Mouse (Mus musculus): ENCODE data around the gene Serpinf1. TPM values are rescaled to one million over a fixed set of nuclear protein-coding genes. Genes with fewer than 3 reads are reported as not detected.

Gene Serpinf1
- polyA plus RNA-seq, 1 experiment from 2014 or later = 87.0 TPM

- H3K36me3 ChIP-seq (ENCODE audit: control insufficient read depth, insufficient read depth, low read length) = peaks cover 5% of the 10 kb centered on the region; the same call in 1 of the 2 replicates
- no peaks in the 10 kb centered on the region for H3K9me3 ChIP-seq (ENCODE audit: control insufficient read depth, low read length)
- H3K9ac ChIP-seq (ENCODE audit: low read length) = no peak overlapping the region; the same call in 1 of the 2 replicates
- no peak for DNase-seq (ENCODE audit: low spot score)
- 86% methylated on average over 15 of the region's 15 CpGs for WGBS
- H3K27me3 ChIP-seq (ENCODE audit: control insufficient read depth, insufficient read depth, low read length) = no peaks in the 10 kb centered on the region
- H3K4me1 ChIP-seq (ENCODE audit: control insufficient read depth, insufficient read depth, low read length) = peaks cover 7% of the 10 kb centered on the region
- no peak overlapping the region for H3K4me3 ChIP-seq (ENCODE audit: low read depth, low read length)
- no peak overlapping the region for H3K27ac ChIP-seq (ENCODE audit: low read depth, low read length)
- no peak overlapping the region for H3K4me2 ChIP-seq (ENCODE audit: low read depth)
- ATAC-seq (ENCODE audit: insufficient read depth, low FRiP score, low TSS enrichment) = no peak
Observed at GRCm38 (mm10) chr11:75450936-75451335, 28.4 kb upstream of the Serpinf1 start.

- no peak overlapping the region for H3K4me3 ChIP-seq (ENCODE audit: low read depth, low read length)
- no peak overlapping the region for H3K27ac ChIP-seq (ENCODE audit: low read depth, low read length)
- peaks cover 7% of the 10 kb centered on the region for H3K4me1 ChIP-seq (ENCODE audit: control insufficient read depth, insufficient read depth, low read length)
- H3K9me3 ChIP-seq (ENCODE audit: control insufficient read depth, low read length) = no peaks in the 10 kb centered on the region
- no peak for DNase-seq (ENCODE audit: low spot score)
- no peak overlapping the region for H3K4me2 ChIP-seq (ENCODE audit: low read depth)
- no peak overlapping the region; the same call in 1 of the 2 replicates for H3K9ac ChIP-seq (ENCODE audit: low read length)
- WGBS = 90% methylated on average over 8 of the region's 8 CpGs
- ATAC-seq (ENCODE audit: insufficient read depth, low FRiP score, low TSS enrichment) = no peak
- H3K36me3 ChIP-seq (ENCODE audit: control insufficient read depth, insufficient read depth, low read length) = peaks cover 5% of the 10 kb centered on the region; the same call in 1 of the 2 replicates
- H3K27me3 ChIP-seq (ENCODE audit: control insufficient read depth, insufficient read depth, low read length) = no peaks in the 10 kb centered on the region
Observed at GRCm38 (mm10) chr11:75450304-75450908, 27.9 kb upstream of the Serpinf1 start.

DNA sequence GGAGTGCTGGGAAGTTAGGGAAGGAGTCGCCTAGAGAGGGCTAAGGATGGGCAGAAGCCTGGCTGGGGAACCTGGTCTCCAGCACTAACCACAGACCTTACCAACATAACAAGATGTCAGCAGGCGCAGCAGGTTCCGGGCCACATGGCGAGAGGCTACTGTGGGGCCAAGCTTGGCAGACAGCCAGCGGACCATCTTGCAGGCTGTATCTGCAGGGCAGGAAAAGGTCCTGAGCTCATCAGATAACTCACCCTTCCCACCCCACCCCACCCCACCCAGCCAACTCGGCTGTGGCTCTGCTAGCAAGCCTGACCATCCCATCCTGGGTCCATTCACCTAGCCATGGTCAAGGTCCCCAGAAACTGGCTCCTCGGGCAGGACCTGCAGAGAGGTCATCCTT lies 27.2 kb upstream of the Serpinf1 start:
- ATAC-seq (ENCODE audit: insufficient read depth, low FRiP score, low TSS enrichment) (no peak), DNase-seq (ENCODE audit: low spot score) (no peak)
- peaks cover 5% of the 10 kb centered on the region; the same call in 1 of the 2 replicates for H3K36me3 ChIP-seq (ENCODE audit: control insufficient read depth, insufficient read depth, low read length)
- peaks cover 7% of the 10 kb centered on the region for H3K4me1 ChIP-seq (ENCODE audit: control insufficient read depth, insufficient read depth, low read length)
- 86% methylated on average over 7 of the region's 7 CpGs for WGBS
- H3K27ac ChIP-seq (ENCODE audit: low read depth, low read length) = no peak overlapping the region
- H3K9me3 ChIP-seq (ENCODE audit: control insufficient read depth, low read length) = no peaks in the 10 kb centered on the region
- no peaks in the 10 kb centered on the region for H3K27me3 ChIP-seq (ENCODE audit: control insufficient read depth, insufficient read depth, low read length)
- no peak overlapping the region for H3K4me2 ChIP-seq (ENCODE audit: low read depth)
- no peak overlapping the region for H3K4me3 ChIP-seq (ENCODE audit: low read depth, low read length)
- H3K9ac ChIP-seq (ENCODE audit: low read length) = no peak overlapping the region

DNA sequence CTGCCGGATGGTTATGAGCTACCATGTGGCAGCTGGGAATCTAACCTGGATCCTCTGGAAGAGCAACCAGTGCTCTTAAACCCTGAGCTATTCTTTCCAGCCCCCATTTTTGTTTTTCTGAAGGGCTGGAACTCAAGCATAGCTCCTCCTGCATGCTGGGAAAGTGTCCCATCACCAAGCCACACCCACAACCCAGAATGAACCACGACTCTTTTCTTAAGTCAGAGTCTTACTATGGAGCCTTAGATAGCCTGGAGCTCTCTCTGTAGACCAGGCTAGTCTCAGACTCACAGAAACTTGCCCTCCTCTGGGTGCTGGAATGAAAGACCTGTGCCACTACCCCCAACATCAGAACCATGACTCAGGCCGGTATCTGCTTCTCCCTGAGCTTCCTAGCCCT lies 26.1 kb upstream of the Serpinf1 start:
- Histone ChIP-seq H3K27ac (ENCODE audit: low read depth, low read length) (no peak overlapping the region), H3K4me3 (ENCODE audit: low read depth, low read length) (no peak overlapping the region), H3K9me3 (ENCODE audit: control insufficient read depth, low read length) (no peaks in the 10 kb centered on the region), H3K4me1 (ENCODE audit: control insufficient read depth, insufficient read depth, low read length) (peaks cover 3% of the 10 kb centered on the region; the same call in 1 of the 2 replicates), H3K27me3 (ENCODE audit: control insufficient read depth, insufficient read depth, low read length) (no peaks in the 10 kb centered on the region), H3K4me2 (ENCODE audit: low read depth) (no peak overlapping the region), H3K36me3 (ENCODE audit: control insufficient read depth, insufficient read depth, low read length) (peaks cover 5% of the 10 kb centered on the region; the same call in 1 of the 2 replicates), H3K9ac (ENCODE audit: low read length) (no peak overlapping the region)
- 83% methylated on average over 3 of the region's 3 CpGs for WGBS
- no peak for DNase-seq (ENCODE audit: low spot score)
- no peak for ATAC-seq (ENCODE audit: insufficient read depth, low FRiP score, low TSS enrichment)

GRCm38 (mm10) chr11:75443711-75444110 lies 21.2 kb upstream of the Serpinf1 start:
- Histone ChIP-seq H3K4me1 (ENCODE audit: control insufficient read depth, insufficient read depth, low read length) (no peaks in the 10 kb centered on the region), H3K36me3 (ENCODE audit: control insufficient read depth, insufficient read depth, low read length) (peaks cover 5% of the 10 kb centered on the region; the same call in 1 of the 2 replicates), H3K9ac (ENCODE audit: low read length) (no peak overlapping the region), H3K27me3 (ENCODE audit: control insufficient read depth, insufficient read depth, low read length) (no peaks in the 10 kb centered on the region), H3K4me3 (ENCODE audit: low read depth, low read length) (no peak overlapping the region), H3K27ac (ENCODE audit: low read depth, low read length) (no peak overlapping the region), H3K9me3 (ENCODE audit: control insufficient read depth, low read length) (no peaks in the 10 kb centered on the region), H3K4me2 (ENCODE audit: low read depth) (no peak overlapping the region)
- DNase-seq (ENCODE audit: low spot score) = no peak
- no peak for ATAC-seq (ENCODE audit: insufficient read depth, low FRiP score, low TSS enrichment)
- 19% methylated on average over 8 of the region's 8 CpGs for WGBS

GRCm38 (mm10) chr11:75441601-75442000 lies 19.1 kb upstream of the Serpinf1 start:
- WGBS = 92% methylated on average over 16 of the region's 16 CpGs

GRCm38 (mm10) chr11:75441034-75441433 lies 18.5 kb upstream of the Serpinf1 start:
- H3K9ac ChIP-seq (ENCODE audit: low read length) = no peak overlapping the region
- H3K27me3 ChIP-seq (ENCODE audit: control insufficient read depth, insufficient read depth, low read length) = no peaks in the 10 kb centered on the region
- H3K4me2 ChIP-seq (ENCODE audit: low read depth) = no peak overlapping the region
- H3K27ac ChIP-seq (ENCODE audit: low read depth, low read length) = no peak overlapping the region
- no peaks in the 10 kb centered on the region for H3K9me3 ChIP-seq (ENCODE audit: control insufficient read depth, low read length)
- ATAC-seq (ENCODE audit: insufficient read depth, low FRiP score, low TSS enrichment) (no peak), DNase-seq (ENCODE audit: low spot score) (no peak)
- H3K4me1 ChIP-seq (ENCODE audit: control insufficient read depth, insufficient read depth, low read length) = no peaks in the 10 kb centered on the region
- H3K36me3 ChIP-seq (ENCODE audit: control insufficient read depth, insufficient read depth, low read length) = no peaks in the 10 kb centered on the region
- no peak overlapping the region for H3K4me3 ChIP-seq (ENCODE audit: low read depth, low read length)
- 77% methylated on average over 7 of the region's 7 CpGs for WGBS

More at GRCm38 (mm10) chr11:75441601-75442000, 19.1 kb upstream of the Serpinf1 start:
- H3K27ac ChIP-seq (ENCODE audit: low read depth, low read length) = no peak overlapping the region
- no peak overlapping the region for H3K4me2 ChIP-seq (ENCODE audit: low read depth)
- H3K27me3 ChIP-seq (ENCODE audit: control insufficient read depth, insufficient read depth, low read length) = no peaks in the 10 kb centered on the region
- H3K36me3 ChIP-seq (ENCODE audit: control insufficient read depth, insufficient read depth, low read length) = no peaks in the 10 kb centered on the region
- H3K4me3 ChIP-seq (ENCODE audit: low read depth, low read length) = no peak overlapping the region
- H3K9me3 ChIP-seq (ENCODE audit: control insufficient read depth, low read length) = no peaks in the 10 kb centered on the region
- ATAC-seq (ENCODE audit: insufficient read depth, low FRiP score, low TSS enrichment) (no peak), DNase-seq (ENCODE audit: low spot score) (no peak)
- H3K9ac ChIP-seq (ENCODE audit: low read length) = no peak overlapping the region
- no peaks in the 10 kb centered on the region for H3K4me1 ChIP-seq (ENCODE audit: control insufficient read depth, insufficient read depth, low read length)

DNA sequence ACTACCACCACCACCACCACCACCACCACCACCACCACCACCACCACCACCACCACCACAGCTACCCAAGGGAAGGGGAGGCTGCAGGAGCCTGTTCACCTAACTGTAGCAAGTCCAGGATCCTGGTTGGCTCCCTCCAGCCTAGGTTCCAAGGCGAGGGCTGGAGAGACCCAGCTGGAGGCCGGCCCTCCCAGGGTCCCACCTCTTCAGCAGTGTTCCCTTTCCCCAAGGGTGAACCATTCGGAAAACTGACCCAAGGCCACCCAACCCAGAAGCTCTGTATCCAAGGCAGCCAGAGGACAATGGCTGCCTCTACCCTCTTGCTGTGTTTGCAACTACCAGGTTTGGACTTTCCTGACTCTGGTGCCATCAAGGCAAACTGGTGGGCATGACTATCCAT lies 17.4 kb upstream of the Serpinf1 start:
- 93% methylated on average over 3 of the region's 3 CpGs for WGBS
- DNase-seq (ENCODE audit: low spot score) (no peak), ATAC-seq (ENCODE audit: insufficient read depth, low FRiP score, low TSS enrichment) (no peak)
- no peak overlapping the region for H3K9ac ChIP-seq (ENCODE audit: low read length)
- H3K4me1 ChIP-seq (ENCODE audit: control insufficient read depth, insufficient read depth, low read length) = no peaks in the 10 kb centered on the region
- H3K36me3 ChIP-seq (ENCODE audit: control insufficient read depth, insufficient read depth, low read length) = no peaks in the 10 kb centered on the region
- H3K4me3 ChIP-seq (ENCODE audit: low read depth, low read length) = no peak overlapping the region
- no peak overlapping the region for H3K4me2 ChIP-seq (ENCODE audit: low read depth)
- H3K9me3 ChIP-seq (ENCODE audit: control insufficient read depth, low read length) = no peaks in the 10 kb centered on the region
- H3K27ac ChIP-seq (ENCODE audit: low read depth, low read length) = no peak overlapping the region
- no peaks in the 10 kb centered on the region for H3K27me3 ChIP-seq (ENCODE audit: control insufficient read depth, insufficient read depth, low read length)

DNA sequence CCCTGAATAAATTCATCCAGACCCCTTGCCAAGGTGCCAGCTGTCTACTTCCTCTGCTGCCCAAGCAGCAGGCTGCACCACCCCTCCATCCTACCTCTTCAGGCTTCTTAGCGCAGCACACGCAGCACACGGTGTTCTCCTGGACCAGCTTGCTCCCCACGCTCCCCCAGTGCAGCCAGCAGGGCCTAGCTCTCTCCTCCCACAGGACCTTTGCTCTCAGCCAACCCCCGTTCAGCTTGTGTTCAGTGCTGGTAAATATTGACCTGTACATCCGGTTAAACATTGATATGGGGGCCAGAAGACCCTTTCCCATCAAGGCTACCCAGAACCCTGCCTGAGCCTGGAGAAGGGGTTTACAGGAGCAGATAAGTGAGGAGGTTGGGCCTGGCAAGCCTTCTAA lies 16.9 kb upstream of the Serpinf1 start, which contains the start of gene Serpinf2:
TSS of gene Serpinf2 (minus strand) at position 229 of the 400 bp plus-strand sequence.
- ATAC-seq (ENCODE audit: insufficient read depth, low FRiP score, low TSS enrichment) = no peak

More for the DNA sequence above, 16.9 kb upstream of the Serpinf1 start, which contains the start of gene Serpinf2:
- Histone ChIP-seq H3K9ac (ENCODE audit: low read length) (no peak within 1 kb of the TSS), H3K36me3 (ENCODE audit: control insufficient read depth, insufficient read depth, low read length) (no peaks in the 10 kb centered on the region), H3K4me1 (ENCODE audit: control insufficient read depth, insufficient read depth, low read length) (no peaks in the 10 kb centered on the region), H3K9me3 (ENCODE audit: control insufficient read depth, low read length) (no peaks in the 10 kb centered on the region; the same call in 1 of the 2 replicates), H3K27me3 (ENCODE audit: control insufficient read depth, insufficient read depth, low read length) (no peaks in the 10 kb centered on the region), H3K4me2 (ENCODE audit: low read depth) (no peak within 1 kb of the TSS), H3K4me3 (ENCODE audit: low read depth, low read length) (no peak within 1 kb of the TSS), H3K27ac (ENCODE audit: low read depth, low read length) (no peak within 1 kb of the TSS)
- WGBS = 92% methylated on average over 6 of the region's 6 CpGs
- no peak for DNase-seq (ENCODE audit: low spot score)
